Mouse (Mus musculus): Measurements from ENCODE around the gene Por. TPM values are rescaled to one million over a fixed set of nuclear protein-coding genes. Genes with fewer than 3 reads are reported as not detected.

Gene Por
- total RNA-seq (2021) = 10 to 100 TPM; 83.7 to 90.9 TPM

- intact Hi-C loops (cut with DNase I) = no loop called here
Measured at GRCm38 (mm10) chr5:135669741-135670275, at the start of gene Por. Gene Por, plus strand, starts transcription at chr5:135670033.

GRCm38 (mm10) chr5:135620526-135620925, 49.3 kb upstream of the Por start:
- no peak for DNase-seq (ENCODE audit: low spot score in 2 of 2)
- intact Hi-C loops (cut with DNase I) = no loop called here

More at GRCm38 (mm10) chr5:135669741-135670275, at the start of gene Por:
- DNase-seq (ENCODE audit: low spot score in 2 of 2) = no peak

GRCm38 (mm10) chr5:135621725-135622124, 48.1 kb upstream of the Por start:
- intact Hi-C loops (cut with DNase I) = no loop called here
- DNase-seq (ENCODE audit: low spot score in 2 of 2) = no peak

- intact Hi-C loops (cut with DNase I) = no loop called here
- DNase-seq (ENCODE audit: low spot score in 2 of 2) = no peak
Measured at GRCm38 (mm10) chr5:135623006-135623563, 46.7 kb upstream of the Por start.

- intact Hi-C loops (cut with DNase I) = no loop called here
- no peak for DNase-seq (ENCODE audit: low spot score in 2 of 2)
Measured at GRCm38 (mm10) chr5:135628916-135629315, 40.9 kb upstream of the Por start.

GRCm38 (mm10) chr5:135629401-135629800, 40.4 kb upstream of the Por start:
- intact Hi-C loops (cut with DNase I) = no loop called here

GRCm38 (mm10) chr5:135630598-135630997, 39.2 kb upstream of the Por start:
- intact Hi-C loops (cut with DNase I) = loop anchor here (5.0 kb wide), 2 partner anchors 132 to 147 kb away; partner anchors contain the start of genes Mdh2 and Styxl1
- DNase-seq (ENCODE audit: low spot score in 2 of 2) = no peak

More at GRCm38 (mm10) chr5:135629401-135629800, 40.4 kb upstream of the Por start:
- DNase-seq (ENCODE audit: low spot score in 2 of 2) = no peak

- DNase-seq (ENCODE audit: low spot score in 2 of 2) = peak; percentile 92 to 96
- intact Hi-C loops (cut with DNase I) = loop anchor here (2.0 to 5.0 kb wide), 3 partner anchors 57 to 145 kb away; partner anchors contain the start of genes Mdh2 and Styxl1
Measured at GRCm38 (mm10) chr5:135632117-135632796, 37.6 kb upstream of the Por start, which contains the start of gene Rhbdd2. Gene Rhbdd2, plus strand, starts transcription at chr5:135632618.

GRCm38 (mm10) chr5:135632797-135633144, 37.1 kb upstream of the Por start:
- intact Hi-C loops (cut with DNase I) = loop anchor here (2.0 to 5.0 kb wide), 3 partner anchors 56 to 145 kb away; partner anchors contain the start of genes Mdh2 and Styxl1
- no peak for DNase-seq (ENCODE audit: low spot score in 2 of 2)

GRCm38 (mm10) chr5:135639760-135640458, 29.9 kb upstream of the Por start:
- no peak for DNase-seq (ENCODE audit: low spot score in 2 of 2)
- intact Hi-C loops (cut with DNase I) = no loop called here

- no peak for DNase-seq (ENCODE audit: low spot score in 2 of 2)
- intact Hi-C loops (cut with DNase I) = no loop called here
Measured at GRCm38 (mm10) chr5:135640459-135640789, 29.4 kb upstream of the Por start.

- intact Hi-C loops (cut with DNase I) = no loop called here
- no peak for DNase-seq (ENCODE audit: low spot score in 2 of 2)
Measured at GRCm38 (mm10) chr5:135641028-135641427, 28.8 kb upstream of the Por start.

- DNase-seq (ENCODE audit: low spot score in 2 of 2) = no peak
- intact Hi-C loops (cut with DNase I) = no loop called here
Measured at GRCm38 (mm10) chr5:135642686-135643551, 26.9 kb upstream of the Por start.

- no peak for DNase-seq (ENCODE audit: low spot score in 2 of 2)
- intact Hi-C loops (cut with DNase I) = no loop called here
Measured at GRCm38 (mm10) chr5:135643552-135643842, 26.3 kb upstream of the Por start.

GRCm38 (mm10) chr5:135643869-135644268, 26.0 kb upstream of the Por start:
- intact Hi-C loops (cut with DNase I) = no loop called here

GRCm38 (mm10) chr5:135645330-135645729, 24.5 kb upstream of the Por start:
- intact Hi-C loops (cut with DNase I) = no loop called here
- DNase-seq (ENCODE audit: low spot score in 2 of 2) = no peak

More at GRCm38 (mm10) chr5:135643869-135644268, 26.0 kb upstream of the Por start:
- DNase-seq (ENCODE audit: low spot score in 2 of 2) = no peak

GRCm38 (mm10) chr5:135646038-135646437, 23.8 kb upstream of the Por start:
- intact Hi-C loops (cut with DNase I) = no loop called here

GRCm38 (mm10) chr5:135648461-135649308, 21.1 kb upstream of the Por start:
- no peak for DNase-seq (ENCODE audit: low spot score in 2 of 2)
- intact Hi-C loops (cut with DNase I) = no loop called here

More at GRCm38 (mm10) chr5:135646038-135646437, 23.8 kb upstream of the Por start:
- DNase-seq (ENCODE audit: low spot score in 2 of 2) = no peak

- intact Hi-C loops (cut with DNase I) = no loop called here
- DNase-seq (ENCODE audit: low spot score in 2 of 2) = no peak
Measured at GRCm38 (mm10) chr5:135649309-135649633, 20.6 kb upstream of the Por start.

Data from left cerebral cortex, postnatal 36 days (tissue).